Mouse (Mus musculus) left cerebral cortex, postnatal 25 days (tissue): ENCODE measurements around the gene Tmem221. TPM values are rescaled to one million over a fixed set of nuclear protein-coding genes. Genes with fewer than 3 reads are reported as not detected.

Experiments
- DNase-seq, 2 experiments: peaks; one replicate each; pipeline ENCODE4 v3.0.0; 2022; ENCODE audit warnings: low spot score in 2 of 2, mixed read lengths in 1 of 2
- intact Hi-C: fragments of 180-260 bp; cut with DNase I; formaldehyde crosslinking; loops from one replicate; pipeline ENCODE4 v1.15.1; 2025
- total RNA-seq, 2 experiments: library from RNA; stranded (reverse); gene quantifications; 2 replicates each; pipeline ENCODE4 v1.2.3; 2021

The Tmem221 gene
- total RNA-seq, 2 experiments from 2014 or later, result 0.21 TPM; not detected in 1

DNA sequence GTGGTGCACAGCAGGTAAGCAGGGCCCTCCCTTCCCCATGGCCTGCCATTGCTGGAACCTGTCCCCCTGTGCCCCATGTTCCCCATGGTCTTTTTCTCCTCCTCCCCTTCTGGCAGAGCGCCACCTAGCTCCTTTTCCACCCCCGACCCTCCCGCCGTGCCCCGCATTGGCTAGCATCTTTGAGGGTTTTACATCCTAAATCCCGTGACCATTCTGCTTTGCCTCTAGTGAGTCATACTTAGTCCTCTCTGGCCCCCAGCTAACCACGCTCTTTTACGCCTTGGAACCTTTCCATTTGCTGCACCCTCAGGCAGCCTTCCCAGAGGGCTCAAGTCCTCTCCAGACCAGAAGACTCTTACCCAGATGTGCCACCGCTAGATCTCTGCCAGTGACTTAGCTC, 21.5 kb upstream of the Tmem221 start:
- intact Hi-C loops, result no loop called here
- no peak for DNase-seq

DNA sequence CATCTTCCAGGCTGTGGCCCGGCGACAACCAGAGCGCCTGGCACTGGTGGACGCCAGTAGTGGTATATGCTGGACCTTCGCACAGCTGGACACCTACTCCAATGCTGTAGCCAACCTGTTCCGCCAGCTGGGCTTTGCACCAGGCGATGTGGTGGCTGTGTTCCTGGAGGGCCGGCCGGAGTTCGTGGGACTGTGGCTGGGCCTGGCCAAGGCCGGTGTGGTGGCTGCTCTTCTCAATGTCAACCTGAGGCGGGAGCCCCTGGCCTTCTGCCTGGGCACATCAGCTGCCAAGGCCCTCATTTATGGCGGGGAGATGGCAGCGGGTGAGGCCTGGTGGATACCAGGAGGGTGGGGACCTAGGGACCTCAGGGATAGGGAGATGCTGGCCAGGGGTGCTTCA, 20.8 kb upstream of the Tmem221 start:
- no peak for DNase-seq
- intact Hi-C loops, result no loop called here

DNA sequence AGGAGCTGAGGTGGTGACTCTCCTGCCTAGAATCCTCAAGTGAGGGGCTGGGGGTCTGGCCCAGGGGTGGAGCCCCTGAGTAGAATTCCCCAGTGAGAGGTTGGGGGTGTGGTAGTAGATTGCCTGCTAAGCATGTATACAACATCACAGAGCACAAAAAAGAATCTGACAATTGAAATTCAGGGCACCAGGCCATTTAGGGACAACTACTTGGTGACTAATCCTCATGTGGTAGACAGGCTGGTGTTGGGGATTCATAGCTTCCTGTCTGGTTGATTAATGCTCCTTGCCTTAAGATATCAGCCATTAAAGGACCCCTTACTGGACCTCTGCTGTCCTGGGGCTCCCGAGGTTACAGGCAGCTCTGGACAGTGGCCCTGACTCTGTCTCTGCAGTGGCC, 20.3 kb upstream of the Tmem221 start:
- no peak for DNase-seq

DNA sequence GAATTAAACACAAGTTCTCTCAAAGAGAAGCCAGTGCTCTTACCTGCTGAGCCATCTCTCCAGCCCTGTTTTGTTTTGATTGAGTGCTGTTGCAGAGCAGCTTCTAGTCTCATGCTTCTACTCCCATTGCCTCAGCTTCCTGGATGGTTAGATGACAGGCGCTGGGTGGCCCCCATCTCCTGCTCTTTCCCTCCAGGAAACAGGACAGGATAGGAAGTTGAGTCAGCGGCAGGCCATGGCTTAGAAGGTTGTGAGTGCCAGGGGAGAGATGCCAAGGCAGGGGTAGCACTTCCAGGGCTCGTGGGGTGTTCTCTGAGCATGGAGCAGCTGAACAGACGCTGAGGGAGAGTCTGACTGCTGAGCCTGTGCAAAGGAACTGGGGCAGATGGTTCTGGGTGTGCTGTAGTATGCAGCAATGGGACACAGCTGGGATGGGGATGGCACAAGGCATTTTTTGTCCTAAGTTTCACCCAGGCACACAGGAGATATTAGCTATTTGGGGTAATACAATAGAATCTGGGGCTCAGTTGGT, 19.3 kb upstream of the Tmem221 start:
- DNase-seq, result no peak

More for the DNA sequence above, 20.3 kb upstream of the Tmem221 start:
- intact Hi-C loops, result no loop called here

DNA sequence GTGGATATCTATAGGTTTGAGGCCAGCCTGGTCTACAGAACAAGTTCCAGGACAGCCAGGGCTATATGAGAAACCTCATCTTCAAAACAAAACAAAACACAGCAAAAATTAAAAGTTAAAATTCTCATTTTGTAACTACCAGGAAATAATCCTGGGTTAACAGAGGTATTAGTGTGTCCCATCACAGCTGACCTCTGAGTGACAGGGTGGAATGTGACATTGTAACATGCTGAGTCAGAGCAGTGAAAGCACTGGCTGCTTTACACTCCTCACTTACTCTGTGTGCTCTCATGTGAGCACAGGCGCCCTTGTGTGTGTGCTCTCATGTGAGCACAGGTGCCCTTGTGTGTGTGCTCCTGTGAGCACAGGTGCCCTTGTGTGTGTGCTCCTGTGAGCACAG, 16.3 kb upstream of the Tmem221 start:
- no peak for DNase-seq
- intact Hi-C loops, result no loop called here

More for the DNA sequence above, 19.3 kb upstream of the Tmem221 start:
- intact Hi-C loops, result no loop called here

DNA sequence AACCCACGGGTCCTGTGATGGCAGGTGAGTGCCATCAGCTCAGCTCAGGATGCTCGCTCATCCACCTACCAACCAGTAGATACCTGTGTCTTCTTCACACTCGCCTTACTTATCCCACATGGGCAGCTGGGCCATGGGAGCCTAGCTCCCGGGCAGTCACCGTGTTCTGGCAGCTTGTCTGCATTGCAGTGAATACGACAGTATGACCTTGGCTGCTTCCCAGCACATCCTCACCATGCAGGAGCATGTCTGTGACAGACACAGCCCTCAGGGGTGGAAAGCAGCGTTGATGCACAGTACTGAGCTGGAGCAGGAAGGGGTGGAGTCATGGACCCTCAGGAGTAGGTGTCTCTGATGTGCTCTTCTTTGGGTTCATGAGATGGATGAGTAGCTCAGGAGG, 15.8 kb upstream of the Tmem221 start:
- intact Hi-C loops, result no loop called here
- no peak for DNase-seq

DNA sequence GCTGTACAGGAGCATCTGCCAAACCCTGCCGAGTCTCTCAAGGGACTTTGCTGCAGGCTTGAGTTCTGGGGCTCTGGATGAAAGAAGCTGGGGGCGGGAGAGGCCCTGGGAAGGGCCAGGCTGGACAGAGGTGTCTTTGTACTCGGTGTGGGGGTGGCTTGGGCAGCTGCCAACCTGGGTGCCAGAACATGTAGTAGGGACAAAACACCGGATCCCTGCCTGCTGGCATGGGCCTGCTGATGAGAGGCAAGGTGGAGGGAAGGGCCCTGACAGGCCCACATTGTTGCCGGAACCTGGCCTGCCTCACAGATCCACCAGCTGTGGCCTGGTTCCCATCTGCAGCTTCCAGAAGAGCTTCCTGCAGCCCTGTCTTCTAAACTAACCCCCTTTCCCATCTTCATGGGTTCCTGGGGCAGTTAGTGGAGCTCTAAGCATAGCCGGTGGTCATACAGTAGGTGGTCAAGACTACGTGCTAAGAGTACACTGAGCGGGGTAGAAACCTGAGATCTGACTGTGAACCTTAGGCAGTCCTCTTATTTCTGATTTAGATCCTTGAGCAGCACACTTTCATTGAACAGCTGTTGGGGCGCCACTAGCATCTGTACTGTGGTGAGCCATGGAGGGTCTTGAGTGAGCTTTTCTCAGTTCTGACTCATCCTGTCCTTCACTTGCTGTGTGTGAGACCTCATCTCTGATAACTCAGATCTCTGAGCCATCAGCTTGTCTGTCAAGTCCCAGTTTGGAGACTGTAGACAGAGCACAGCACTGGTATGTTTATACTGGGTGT, 14.4 kb upstream of the Tmem221 start:
- DNase-seq, result peak; percentile 78 to 86
- intact Hi-C loops, result no loop called here

DNA sequence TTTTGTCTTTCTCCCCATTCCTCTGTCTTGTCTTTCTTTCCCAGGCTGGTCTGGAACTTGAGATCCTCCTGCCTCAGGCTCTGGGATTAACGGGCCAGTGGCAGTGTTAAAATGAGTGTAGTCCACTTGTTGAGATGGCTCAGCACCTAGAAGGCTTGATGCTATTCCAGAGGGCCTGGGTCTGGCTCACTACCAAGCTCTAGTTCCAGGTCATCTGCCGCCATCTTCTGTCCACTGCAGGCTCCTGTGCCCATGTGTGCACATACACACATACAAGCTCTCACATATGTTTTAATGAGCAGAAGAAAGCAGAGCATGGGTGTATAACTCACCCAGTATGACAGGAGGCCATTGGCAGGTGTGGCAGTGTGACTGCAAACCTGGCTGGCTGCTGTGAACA, 13.4 kb upstream of the Tmem221 start:
- intact Hi-C loops, result no loop called here
- DNase-seq, result no peak

DNA sequence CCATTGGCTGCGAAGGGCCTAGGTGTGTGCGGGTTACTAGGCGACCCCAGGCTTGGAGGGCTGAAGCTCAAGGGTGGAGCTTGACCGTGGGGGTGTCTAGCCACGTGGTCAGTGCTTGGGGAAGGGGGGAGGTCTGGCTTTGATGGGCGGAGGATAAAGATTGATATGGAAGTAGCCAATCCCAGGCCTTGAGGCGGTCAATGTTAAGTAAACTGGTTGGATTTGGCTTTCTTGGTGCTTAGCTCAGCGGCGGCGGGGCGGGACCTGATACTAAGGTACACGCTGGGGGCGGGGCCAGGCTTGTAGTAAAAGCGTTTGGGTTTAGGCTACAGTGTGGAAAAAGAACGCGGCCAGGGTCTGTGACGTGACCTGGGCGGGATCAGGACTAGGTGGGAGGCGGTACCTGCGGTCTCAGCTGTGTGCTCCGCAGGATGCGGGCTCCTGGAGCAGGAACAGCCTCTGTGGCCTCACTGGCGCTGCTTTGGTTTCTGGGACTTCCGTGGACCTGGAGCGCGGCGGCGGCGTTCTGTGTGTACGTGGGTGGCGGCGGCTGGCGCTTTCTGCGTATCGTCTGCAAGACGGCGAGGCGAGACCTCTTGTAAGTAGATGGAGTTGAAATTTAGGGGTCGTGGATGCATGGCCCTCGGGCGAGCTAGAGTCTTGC, 11.8 kb upstream of the Tmem221 start:
- intact Hi-C loops, result no loop called here
- DNase-seq, result peak; percentile 96 to 99

DNA sequence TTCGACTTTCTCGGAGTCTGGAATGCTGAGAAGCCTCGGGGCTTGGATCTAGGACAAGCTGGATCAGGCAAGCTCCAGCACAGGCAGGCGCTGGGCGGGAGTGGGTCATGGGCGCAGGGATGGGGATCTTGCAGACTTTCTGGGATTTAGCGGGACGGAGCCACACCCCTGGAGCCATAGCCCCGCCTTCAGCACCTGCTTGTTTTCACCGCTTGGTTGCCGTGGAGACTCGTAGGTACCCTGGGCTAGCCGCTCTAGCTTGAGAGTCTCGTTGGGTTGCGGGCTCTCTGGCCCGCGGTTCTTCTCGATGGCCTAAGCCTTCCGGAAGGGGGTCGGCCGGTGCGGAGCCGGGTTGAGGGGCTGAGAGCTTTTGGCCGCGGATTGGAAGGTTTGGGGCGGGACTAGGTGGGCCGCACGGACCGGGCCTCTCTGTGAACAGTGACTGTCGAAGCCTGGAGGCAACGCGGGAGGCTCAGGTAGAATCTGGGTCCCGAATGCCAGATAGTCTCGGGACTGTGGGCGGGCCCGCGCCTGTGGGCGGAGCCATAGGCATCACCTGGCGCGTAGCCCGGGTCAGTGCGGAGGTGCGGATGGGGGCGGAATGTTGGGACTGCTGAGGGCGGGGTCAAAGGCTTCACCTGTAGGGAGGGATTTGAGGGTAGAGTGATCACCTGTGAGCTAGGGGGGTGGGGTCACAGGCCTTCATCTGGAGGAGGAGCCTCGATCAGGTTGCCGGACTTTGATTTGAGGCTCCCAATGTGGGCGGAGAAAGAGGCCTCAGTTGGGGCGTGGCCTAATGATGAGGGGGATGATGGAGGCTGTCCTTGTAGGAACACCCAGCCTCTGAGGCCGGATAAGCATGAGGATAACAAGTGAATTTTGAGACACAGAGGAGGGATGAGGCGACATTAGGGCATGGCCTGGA, 11.0 kb upstream of the Tmem221 start:
- peak; percentile 92 to 95 for DNase-seq
- intact Hi-C loops, result loop anchor here (2.0 kb wide), 1 partner anchor 23 kb away; the partner anchor contains the start of gene Pgls

DNA sequence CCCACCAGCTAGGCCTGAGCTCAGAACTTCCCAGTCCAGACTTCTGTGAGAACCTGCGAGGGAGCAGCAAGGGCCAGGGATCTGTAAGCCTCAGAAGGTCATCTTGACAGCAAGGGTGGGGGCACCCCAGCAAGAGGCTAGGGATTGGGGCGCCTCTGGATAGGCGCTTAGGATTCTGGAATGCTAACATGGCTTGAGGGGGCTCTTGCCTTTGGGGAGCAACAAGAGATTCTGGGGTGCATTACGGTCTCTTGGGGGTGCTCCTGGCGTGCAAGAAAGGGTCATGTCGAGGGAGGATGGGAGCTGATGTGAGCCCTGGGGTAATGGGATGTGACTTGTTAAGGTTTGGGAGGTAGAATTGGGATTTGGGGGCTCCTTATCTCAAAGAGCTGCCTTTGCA, 10.3 kb upstream of the Tmem221 start:
- DNase-seq, result no peak
- intact Hi-C loops, result loop anchor here (2.0 kb wide), 1 partner anchor 24 kb away; the partner anchor contains the start of gene Pgls

DNA sequence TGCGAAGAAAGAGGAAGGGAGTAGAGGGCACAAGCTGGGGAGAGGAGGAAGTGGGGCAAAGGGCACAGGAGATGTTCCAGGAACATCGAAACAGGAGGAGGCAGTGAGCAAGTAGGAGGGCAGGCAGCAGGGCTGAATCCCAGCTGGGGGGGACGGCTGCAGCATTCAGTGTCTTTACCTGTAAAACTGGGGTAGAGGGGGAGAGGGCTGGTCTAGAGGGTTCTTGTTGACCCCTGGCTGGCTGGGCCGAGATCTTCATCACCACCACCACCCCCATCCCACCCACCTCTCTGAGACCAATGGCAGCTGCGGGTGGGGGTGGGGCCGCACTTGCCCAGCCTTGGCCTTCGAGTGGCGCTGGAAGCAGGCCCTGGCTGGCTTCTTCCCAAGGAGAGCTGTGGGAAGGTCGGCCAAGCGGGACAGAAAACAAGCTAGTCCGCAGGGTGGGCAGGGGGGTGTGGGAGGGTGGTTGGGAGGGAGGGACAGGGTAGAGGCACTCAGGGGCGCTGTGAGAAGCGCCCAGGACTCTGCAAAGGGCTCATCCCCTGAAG, 9.8 kb upstream of the Tmem221 start, which contains the start of gene Slc27a1:
Gene Slc27a1, plus strand, starts transcription at position 496 of the 551 bp plus-strand sequence.
- intact Hi-C loops, result loop anchor here (2.0 kb wide), 1 partner anchor 24 kb away; the partner anchor contains the start of gene Pgls
- DNase-seq, result peak; percentile 51 to 63

DNA sequence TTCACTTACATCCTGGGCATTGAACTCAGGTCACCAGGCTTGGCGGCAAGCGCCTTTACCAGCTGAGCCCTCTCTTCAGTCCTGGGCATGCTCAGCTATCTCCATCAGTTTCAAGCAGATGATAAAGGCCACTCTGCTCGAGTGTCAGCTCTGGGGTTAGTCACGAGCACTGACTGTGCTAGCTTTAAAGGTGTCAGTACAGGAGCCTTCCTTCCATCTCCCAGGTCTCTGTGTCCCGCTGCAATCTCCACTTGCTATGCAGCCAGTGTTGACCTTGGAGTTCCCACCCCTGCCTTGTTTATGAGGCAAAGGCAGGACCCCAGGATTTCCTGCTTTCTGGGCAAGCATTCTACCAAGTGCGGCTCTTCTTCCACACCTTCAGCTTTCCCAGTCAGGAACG, 8.9 kb upstream of the Tmem221 start:
- intact Hi-C loops, result no loop called here
- no peak for DNase-seq

DNA sequence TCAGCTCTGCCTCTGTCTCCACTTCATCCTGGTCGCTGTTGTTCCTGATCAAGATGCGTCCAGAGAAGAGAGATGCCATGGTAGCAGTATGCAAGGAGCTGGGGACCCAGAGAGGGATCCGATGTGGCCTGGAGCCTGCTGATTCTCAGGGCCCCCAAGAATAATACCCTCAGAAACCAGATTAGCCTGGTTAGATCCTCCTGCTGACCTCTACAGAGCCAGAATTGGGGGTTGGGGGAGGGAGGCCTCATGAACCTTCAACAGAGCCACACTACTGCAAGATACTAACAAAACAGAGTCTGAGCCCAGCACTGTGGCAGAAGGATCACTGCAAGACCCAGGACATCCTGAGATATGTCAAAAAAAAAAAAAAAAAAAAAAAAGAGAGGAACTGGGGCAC, 7.8 kb upstream of the Tmem221 start, which contains the start of gene Nxnl1:
Gene Nxnl1, minus strand, starts transcription at position 101 of the 400 bp plus-strand sequence.
- intact Hi-C loops, result no loop called here
- no peak for DNase-seq

DNA sequence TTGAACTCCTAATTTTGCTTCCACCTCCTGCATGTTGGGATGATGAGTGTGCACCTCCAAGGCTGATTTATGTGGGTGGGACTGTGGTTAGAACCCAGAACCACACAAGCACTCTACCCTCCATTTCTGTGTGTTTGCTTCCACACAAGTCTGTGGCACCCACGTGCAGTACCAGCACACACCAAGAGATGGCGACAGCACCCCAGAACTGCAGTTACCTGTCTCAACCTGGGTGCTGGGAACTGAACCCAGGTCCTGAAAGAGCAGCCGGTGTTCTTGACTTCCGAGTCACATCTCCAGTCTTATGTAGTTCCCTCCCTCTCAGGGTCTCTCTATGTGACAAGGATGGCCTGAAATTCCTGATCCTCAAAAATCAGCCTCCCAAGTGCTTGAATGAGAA, 5.3 kb upstream of the Tmem221 start:
- intact Hi-C loops, result no loop called here
- no peak for DNase-seq

DNA sequence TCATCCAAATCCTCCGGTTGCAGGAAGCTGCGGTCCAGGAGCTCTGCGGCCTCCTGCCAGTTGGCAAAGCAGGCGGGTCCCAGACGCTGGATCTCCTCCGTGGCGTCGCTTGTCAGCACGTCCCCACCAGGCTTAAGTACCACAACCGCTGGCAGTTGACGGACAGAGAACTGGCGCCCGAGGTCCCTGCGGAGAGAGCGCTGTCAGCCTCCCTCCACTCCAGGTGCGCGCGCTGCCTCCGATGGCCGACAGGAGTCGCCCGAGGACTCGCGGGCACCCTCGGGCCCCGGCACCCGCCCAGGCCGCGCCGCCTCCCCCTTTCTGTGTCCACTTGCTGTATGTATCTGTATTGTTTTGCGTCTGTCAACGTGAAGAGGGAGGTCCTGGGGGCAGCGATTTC, 4.1 kb upstream of the Tmem221 start:
- intact Hi-C loops, result no loop called here
- peak; percentile 55 to 67 for DNase-seq

DNA sequence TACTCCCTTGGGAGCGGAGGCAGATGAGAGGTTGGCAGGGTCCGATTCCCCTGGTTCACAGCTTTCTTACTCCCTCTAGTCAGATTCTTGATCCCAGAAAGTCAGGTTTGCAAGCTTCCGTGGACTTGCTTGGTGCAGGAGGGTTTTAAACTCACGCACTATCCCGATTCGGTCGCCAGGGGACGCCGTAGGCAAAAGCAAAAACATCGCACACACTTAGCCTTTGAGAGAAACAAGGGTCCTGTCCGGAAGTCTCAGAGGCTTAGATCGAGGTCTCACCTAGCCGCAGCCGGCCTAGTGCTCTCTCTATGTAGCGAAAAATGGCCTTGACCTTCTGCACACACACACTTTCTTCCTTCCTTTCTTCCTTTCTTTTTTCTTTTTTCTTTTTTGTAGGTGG, 2.7 kb upstream of the Tmem221 start:
- no peak for DNase-seq
- intact Hi-C loops, result loop anchor here (1.0 to 2.0 kb wide), 3 partner anchors 35 to 99 kb away; no protein-coding TSS in a partner anchor

DNA sequence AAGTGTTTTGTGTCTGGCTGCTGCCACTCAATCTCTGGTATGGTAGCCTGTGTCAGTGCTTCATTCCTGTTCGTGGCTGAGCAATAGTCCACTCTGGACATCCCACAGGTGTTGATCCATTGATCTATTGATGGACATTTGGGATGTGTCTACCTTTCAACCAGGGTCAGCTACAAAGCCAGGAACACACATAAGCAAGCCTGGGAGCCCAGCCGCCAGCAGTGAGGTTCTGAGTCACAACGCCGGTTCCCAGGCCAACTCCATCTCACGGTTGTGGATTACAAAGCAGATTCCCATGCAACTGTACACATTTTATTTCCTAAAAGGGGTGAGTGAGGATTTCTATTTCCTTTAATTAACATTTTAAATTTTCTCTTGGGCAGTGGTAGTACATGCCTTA, 2.1 kb upstream of the Tmem221 start:
- intact Hi-C loops, result loop anchor here (1.0 to 2.0 kb wide), 3 partner anchors 36 to 100 kb away; no protein-coding TSS in a partner anchor

DNA sequence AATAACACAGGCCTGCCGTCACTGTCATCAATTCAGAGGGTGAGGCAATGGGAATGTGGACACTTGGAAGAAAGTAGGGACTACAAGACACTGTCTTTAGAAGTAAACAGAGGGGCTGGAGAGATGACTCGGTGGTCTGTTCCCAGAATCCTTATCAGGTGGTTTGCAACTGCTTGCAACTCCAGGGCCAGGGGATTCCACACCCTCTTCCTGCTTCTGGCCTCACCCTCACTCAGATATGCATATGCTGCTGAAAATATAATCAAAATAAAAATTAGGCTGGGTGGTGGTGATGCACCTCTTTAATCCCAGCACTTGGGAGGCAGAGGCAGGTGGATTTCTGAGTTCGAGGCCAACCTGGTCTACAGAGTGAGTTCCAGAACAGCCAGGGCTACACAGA, 1.4 kb upstream of the Tmem221 start:
- DNase-seq, result no peak
- intact Hi-C loops, result loop anchor here (2.0 kb wide), 1 partner anchor 73 kb away; no protein-coding TSS in a partner anchor

More for the DNA sequence above, 2.1 kb upstream of the Tmem221 start:
- DNase-seq, result no peak
